Mouse (Mus musculus): ENCODE measurements around the gene Msi2.

Msi2 gene

DNA sequence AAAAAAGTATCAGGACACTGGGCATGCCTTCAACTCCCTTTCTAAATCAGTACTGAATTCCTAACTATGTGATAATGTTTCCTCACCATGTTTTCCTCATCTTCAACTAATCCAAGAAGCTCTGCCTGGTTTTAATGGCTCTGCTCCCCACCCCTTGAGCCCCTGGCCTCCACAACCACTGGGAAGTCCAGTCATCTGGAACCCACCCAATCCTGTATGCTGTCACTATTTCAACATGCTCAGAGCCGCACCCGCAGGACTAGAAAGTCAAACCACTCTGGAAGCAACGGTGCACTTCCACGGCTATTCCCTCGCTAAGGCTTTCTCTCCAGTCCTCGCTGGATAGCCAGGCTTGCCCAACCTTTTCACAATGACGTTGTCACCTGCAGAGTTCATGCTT is 106.2 kb downstream of the Msi2 start:
- no peak for DNase-seq

DNA sequence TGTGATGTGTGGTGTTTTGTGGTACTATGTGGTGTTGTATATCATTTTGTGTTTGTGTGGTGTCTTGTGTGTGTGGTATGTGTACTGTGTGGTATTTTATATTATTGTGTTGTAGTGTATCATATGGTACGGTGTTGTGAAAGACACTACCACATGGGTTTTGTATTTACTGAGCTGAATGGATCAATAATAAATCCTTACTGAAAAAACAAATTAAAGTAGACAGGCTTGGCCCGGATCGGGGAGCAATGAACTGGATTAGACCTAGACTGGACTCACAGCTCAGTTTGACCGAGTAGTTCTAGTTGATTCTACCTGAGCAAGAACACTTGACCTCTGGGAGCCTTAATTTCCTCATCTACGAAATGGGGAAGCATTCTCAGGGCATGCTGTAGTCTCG is 107.5 kb downstream of the Msi2 start:
- no peak for DNase-seq

DNA sequence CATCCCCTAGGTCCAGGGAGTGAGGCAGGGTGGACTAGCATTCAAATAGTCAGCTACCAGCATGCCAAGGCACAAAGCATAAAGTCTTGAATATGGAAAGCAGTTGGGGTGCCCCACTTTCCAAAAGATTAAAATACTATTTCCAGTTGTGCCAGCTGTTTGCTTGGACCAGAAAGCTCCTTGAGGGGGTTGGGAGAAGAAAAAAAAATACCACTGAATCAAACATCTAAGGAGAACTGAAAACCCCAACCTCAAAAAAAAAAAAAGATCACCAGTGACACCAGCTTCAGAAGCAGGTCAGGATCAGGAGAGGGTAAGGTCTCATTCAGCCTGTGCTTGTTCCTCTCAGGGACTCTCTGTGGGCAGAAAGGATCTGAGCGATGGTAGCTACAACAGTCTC is 108.2 kb downstream of the Msi2 start:
- DNase-seq, result no peak

DNA sequence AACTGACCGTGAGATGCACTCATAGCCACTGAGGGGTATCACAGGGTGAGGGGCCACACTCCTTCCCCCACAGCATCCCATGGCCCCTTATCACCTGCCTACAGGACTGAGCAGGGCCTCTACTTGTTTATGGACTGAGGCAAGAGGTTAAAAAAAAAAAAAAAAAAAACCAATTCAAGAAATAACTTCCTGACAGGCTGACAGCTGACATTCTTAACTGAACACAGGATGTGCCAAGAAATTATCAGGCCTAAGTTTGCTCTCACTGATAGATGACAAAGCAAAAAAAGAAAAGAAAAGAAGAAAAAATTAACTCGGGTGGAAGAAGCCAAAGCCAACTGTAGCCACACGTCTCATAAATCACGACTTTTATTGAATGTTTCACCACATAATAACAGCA is 109.7 kb downstream of the Msi2 start:
- DNase-seq, result no peak

DNA sequence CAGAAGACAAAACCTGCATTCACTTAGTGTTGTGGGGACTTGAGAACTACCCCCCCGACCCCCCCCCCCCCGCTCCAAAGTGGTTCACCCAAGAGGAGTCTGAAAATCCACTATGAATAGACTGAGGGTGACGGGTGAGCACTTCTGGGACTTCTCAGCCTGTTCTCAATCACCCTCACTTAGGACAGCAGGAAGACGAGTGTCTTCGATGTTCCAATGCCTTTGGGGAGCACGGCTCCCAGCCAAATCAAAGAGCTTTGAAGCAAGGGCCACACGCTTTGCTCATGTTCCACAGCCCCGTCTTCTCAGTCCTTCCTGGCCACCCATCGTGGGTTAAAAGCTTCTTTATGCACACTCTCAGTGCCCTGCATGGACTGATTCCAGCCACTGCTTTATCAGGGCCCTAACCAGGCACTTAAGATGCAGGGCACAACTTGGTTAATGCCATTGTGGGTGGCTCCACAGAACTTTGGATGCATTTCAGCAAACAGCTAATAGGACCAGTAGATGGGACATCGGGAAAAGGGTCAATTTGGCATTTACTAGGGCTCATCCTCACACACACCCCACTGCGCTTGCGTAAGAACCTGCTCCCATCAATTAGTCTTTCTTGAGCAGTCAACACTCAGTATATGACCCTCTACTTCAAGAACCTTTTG is 110.5 kb downstream of the Msi2 start:
- DNase-seq, result no peak

DNA sequence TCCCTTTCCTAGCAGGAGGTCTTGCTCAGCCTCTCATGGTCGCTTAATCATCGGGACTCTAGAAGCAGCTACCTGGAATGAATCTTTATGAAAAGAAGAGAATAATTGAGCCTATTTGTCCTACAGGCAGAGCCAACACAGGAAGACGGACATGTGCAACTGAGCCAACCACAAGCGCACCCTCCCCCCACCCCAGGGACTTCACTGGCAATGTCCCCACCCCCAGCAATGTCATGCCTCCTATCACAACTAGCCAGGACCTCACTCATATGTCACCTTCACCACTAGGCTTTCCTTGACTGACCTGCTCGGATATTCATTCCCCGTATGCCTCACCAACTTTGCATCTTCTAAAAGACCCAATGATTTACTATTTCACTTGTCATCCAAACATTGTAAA is 112.5 kb downstream of the Msi2 start:
- no peak for DNase-seq

DNA sequence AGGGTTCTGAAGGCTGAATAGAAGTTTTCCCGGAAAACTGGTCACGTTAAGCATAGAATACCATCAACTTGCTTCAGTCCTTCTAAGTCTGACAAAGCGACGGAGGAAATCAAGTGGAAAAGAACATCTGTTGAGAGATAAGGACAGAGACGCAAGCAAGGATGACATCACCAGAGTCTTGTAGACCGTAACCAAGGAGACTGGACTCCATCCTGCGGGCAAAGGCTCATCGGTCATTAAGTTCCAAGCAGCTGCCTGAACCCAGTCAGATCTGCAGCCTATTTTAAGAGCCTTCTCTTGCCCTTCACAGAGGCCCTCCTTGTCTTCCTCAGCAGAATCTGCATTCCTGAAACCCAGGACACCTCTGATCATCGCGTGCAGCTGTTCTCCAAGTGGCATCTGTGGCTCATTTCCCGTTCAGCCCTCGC is 113.2 kb downstream of the Msi2 start:
- no peak for DNase-seq

DNA sequence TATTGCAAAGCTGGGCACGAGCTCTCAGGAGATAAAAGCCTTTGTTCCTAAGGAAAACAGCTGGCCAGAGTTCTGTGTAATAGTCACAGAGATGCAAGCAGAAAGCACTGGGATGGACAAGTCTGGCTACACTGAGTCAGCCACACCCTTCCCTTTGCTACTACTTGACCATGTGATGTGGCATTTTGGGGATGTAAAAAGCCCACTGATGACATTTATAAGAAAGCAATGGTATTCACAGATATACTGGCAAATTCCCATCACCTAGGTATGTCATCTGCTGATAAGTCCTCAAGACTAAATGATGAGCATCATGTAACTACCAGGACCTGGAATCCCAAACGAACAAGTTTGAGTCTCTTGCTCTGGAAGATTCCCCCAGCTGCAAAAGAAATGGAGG is 113.7 kb downstream of the Msi2 start:
- DNase-seq, result no peak

DNA sequence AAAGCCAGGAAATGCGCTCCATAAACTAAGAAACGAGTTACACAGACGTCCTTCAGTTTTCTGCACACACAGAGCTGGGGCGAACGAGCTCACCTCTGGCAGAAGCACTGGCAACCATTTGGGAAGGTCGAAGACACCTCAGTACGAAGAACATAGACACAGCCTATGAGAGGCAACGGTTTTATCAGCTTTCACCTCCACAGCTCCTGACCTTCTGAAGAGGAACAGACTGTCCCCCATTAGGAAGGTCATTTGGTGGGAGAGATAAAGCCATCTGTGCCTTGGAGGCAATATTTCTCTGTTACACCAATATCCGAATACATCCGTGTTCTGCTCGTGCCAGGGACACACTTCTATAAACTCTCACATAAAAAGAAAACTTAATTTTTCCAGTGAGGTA is 114.9 kb downstream of the Msi2 start:
- no peak for DNase-seq

DNA sequence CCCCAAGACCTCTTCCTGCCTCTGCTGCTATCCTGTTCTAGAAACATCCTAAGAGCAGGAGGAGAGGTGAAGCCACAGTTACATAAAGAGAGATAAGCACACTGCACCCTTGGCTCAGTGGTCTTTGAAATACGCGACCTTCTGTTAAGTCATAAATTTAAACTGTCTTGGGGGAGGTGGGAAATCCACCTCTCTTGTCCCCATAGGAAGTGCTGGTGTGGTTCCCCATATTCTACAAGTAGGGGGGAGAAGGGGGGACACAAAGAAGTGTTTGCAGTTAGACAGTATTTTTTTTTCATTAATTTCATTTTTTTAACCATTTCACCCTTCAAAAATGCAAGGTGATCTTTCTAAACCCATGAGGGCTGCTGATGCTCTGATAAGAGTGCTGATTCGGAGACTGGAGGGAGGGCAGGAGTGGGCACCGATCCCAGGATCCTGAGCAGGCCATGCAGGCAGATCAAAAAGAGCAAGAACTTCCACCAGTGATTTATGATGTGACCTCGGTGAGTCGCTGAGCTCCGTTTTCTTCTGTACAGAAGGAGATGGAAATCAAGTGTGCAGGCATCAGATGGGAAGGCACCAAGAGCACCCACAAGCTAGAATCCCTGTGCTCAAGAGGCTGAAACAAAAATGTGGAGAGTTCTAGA is 115.7 kb downstream of the Msi2 start:
- no peak for DNase-seq

DNA sequence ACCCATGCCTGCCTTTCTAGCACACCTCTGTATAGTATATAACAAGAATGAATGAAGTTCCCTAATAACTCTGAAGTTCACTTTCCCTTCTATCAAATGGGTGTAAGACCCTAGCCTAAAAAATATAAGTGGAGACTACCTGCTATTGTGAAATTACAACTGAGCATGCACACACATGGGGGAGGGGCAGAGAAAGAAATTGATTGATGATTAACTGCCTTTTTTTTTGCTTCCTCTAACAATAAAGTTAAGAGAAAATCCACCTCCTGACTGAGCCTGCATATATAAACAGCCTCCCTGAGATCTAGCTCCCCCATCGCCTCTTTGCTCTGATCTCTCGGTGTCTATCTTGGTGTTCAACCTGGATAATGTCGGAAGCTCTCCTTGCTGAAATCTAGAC is 118.1 kb downstream of the Msi2 start:
- no peak for DNase-seq

DNA sequence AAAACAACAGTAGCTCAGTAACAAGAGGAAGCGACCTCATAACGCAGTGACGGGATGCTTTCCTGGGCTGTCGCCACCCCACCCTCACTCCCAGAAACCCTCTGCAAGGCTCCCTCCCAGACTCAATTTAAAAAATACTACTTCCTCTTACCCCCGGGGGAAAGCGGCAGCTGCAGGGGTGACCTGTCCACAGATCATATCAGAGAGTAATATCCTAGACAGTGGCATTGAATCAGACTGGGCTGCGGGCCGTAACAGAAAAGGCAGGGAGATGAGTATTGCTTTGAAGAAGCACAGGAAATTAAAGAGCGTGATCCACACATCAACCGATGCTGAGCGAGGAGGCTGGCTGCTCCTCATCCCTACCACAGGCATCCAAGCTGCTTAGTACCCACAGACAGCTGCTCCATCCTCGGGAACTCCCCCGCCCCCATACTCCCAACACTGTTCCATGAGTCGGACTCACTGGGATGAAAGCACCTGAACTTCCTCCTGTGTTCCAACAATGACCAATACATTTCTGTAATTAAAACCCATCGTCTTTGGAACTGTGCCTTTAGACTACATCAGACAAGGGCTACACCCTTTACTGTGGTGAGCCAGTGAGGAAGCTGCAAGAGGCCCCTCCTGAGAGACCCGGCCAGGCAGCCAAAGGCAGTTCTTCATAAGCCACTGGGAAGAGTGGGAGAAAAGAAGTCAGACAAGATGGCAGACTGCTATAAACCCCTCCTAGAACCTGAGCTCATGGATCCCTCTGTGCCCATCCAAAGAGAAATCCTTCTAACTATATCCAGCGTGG is 118.8 kb downstream of the Msi2 start:
- peak; percentile 52 for DNase-seq

DNA sequence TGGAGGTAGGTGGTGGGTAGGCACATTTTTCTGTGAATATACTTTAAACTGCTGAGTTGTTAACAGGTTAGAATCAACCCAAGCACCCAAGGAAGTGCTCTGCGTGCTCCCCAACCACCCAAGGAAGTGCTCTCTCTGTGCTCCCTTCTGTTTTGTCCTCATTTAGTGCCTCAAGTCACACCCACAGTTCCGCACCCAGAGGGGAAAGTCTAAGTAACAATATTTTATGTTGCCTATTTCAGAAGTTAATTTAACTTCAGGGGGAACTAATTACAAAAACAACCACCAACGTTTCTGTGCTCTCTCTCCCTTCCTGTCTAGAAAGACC is 119.5 kb downstream of the Msi2 start:
- peak; percentile 57 for DNase-seq

DNA sequence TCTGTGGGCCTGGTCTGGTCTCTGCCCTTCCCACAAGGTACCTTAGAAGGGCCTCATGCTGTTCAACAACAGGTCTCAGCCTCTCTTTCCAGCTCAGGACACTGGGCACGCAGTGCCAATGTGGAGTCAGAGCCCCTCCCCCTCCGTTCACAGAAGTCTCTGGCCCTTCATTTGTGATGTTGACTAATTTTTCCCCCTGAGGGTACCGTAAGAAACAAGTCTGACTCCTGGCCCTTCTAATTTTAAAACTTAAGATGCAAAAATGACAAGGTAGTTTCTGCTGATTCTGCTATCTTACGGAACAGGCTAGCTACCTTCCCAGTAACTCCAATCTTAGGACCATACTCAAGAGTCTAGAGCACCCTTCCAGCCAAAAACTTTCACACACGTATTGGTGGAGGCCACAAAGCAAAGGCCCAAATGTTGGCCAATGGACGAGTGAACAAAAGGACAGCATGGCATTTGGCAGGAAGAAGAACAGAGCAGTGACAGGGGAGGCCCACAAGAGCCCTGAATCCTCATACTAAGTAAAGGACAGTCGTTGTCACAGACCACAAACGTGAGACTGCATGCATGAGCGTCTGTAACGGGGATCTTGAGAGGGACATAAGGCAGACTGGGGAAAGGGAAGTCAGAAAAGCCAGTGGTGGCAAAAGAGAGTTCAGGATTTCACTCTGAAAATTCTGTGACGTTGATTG is 120.0 kb downstream of the Msi2 start:
- DNase-seq, result no peak

DNA sequence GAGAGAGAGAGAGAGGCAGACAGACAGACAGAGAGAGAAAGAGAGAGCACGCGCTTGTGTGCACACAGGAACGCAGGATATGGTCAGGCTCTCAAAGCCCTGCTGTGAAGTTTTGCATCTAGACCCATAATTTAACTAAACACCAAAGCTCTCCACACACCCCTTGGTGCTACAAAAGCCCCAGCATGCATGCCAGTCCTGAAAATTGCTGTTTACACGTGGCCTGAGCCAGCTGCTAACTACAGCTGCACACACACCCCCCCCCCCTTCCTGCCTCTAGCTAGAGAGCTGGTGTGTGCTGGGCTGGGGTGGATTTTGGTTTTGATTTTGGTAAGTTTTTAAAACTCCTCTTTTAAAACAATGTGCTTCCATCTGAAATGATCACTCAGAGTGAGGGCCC is 122.7 kb downstream of the Msi2 start:
- DNase-seq, result peak; percentile 71

DNA sequence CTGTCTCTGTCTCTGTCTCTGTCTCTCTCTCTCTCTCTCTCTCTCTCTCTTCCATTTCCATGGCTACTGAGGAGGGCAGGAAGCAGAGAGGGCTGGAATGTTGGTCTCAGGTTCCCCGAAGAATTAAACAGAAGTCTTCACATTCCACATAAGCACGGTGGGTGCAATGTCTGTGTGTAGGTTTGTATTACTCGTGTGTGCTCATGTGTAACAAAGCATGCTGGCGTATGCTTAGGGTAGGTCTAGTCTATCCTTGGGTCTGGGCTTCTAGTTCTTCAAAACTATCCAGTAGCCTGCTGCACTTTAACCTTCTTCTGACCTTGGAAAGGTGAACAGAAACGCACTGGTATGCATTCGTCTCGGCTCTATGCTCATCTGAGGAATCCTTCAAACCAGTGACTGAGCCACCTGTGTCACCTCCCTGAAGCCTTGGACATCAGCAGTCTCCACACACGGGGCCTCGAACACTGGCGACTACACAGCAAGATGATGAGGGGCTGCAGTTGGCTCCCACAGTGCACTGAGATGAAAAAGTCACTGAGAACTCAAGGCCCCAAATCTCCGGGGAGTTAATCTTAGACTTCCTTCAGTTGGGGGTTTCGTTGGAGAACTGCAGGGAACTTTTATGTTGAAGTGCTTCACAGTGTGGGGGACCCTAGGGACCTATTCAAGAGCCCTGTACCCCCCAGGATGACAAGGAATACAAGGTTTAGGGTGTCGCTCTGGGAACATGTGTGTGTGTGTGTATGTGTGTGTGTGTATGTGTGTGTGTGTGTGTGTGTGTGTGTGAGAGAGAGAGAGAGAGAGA is 123.3 kb downstream of the Msi2 start:
- peak; percentile 40 for DNase-seq

DNA sequence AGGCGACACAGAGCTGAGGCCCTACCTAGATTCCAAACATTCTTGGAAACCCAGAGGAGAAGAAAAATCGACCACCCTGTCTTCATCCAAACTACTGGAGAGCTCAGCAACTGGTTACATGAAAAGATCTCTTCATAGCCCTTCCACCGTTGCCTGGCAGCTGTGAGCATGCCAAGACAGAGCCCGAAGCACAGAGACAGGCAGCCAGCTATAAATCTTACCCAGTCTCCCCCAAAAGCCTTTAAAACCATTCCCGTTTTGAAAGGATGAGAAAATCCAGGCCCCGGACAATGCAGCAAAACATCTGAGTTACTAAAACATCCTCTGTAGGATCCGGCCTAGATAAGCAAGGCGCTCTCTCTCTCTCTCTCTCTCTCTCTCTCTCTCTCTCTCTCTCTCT is 124.3 kb downstream of the Msi2 start:
- no peak for DNase-seq

DNA sequence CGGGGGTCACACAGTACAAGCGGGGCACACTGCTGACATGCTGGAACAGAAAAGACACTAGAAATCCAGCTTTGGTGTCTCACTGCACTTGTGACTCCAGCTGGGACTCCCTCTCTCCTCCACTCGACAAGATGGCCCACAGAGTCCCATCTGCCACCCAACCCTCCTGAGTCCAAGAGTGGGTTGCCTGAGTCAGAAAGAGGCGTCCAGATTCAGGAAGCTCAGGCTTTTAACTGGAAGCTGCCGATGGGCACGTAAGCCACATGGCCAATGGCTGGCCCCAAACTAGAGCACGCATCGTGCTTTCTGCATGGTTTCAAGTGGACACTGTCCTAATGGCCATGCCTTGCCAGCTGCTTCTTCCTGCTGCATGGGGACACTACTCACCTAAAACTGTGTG is 126.2 kb downstream of the Msi2 start:
- no peak for DNase-seq

DNA sequence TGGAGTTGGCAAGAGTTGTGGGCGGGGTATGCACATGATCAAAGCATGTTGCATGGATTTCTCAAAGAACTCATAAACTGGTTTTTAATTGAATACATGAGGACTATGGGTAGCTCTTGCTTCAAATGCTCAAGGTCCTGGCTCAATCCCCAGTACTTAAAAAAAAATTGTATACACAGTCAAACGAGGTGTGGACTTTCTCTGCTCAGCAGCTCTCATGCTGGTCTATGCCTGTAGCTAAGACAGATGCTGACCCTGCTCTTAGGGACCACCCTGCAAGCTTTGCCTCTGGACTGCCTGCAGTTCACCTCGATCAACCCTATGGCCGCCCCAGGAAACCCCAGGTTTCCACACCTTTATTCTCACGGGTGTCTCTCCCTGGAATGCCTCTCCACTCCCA is 127.7 kb downstream of the Msi2 start:
- no peak for DNase-seq

DNA sequence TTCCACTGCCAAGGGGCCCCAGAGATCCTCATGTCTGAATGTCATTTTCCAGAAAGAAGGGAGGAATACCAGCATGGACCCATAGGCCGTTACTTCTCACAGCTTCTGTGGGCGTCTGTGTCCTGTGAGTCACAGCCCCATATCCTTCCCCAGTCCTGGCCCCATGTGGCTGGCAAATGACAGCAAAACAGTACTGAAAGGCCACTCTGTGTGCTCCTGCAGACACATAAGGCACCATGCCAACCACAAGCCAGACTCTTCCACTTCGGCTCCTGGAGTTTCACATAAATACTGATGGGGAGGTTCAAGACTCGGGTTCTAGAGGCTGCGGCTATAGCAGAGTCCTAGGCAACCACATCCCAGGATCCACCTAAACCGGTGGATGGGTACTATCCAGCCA is 128.7 kb downstream of the Msi2 start:
- DNase-seq, result no peak

DNA sequence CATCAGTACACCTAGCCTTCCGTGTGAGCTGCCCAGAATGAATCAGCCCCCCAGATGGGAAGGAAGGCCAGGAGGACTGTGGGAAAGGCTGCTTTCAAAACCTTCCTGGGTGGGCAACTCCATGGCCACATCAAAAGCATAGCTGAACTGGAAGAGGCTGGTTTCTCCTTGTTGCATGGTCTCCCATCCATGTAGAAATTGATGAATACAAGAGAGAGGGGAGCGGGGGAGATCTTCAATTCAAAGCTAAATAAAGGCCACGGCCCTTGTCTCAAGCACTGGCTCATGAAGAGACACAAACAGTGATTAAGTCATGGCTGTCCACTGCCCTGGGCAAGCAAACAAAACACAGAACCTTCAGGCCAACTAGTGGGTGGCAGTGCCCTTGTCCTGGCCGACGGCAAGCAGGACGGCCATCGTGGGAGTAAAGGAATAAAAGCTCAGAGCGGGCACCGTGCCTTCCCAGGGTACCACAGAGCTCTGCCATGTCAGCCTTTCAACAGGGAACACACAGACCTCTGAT is 129.6 kb downstream of the Msi2 start:
- no peak for DNase-seq

DNA sequence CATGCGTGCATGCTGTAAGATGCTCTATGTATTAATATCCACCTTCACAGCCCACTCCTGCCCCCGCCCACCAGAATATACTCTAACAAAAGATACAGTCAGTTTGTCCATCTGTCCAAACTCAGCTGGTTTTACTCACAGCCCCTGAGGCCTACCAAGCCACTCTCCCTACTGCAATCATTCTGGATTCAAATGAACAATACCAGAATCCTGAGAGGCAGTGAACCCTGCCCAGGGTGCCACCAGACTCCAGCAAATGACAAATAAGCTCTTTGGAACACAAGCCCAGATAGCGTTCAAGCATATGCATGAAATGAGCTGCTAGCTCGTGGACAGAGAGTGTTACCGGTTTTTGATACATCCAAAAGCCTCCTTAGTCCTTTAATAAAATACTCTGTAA is 130.6 kb downstream of the Msi2 start:
- DNase-seq, result no peak

DNA sequence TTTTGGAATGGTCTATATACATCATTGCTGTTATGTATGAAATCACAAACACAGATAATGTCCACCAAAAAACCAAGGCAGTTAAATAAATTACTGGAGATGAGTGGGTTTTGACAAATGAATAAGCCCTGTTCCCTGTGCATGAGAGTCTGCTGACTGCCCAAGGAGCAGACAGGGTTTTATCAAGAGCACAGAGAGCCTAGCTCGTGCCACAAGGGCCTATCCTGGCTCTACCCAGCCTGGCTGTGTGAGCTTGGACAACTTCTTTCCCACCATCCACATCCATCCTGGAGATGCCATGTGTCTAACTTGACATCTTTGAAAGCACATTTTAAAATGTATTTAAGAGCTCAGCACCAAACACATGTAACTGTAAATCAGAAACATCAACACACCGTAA is 132.4 kb downstream of the Msi2 start:
- DNase-seq, result no peak

Measured in thymus, postnatal 25 days (tissue).